Mouse (Mus musculus): ENCODE results near the gene Hk2. TPM values are rescaled to one million over a fixed set of nuclear protein-coding genes. Genes with fewer than 3 reads are reported as not detected.

Hk2 gene
- 100 to 1,000 TPM; 268 to 296 TPM for total RNA-seq (2021)

GRCm38 (mm10) chr6:82774321-82774764, at the start of gene Hk2:
Gene Hk2, minus strand, starts transcription at chr6:82774454.
- intact Hi-C loops (cut with DNase I): no loop called here
- peak; percentile 87 for DNase-seq (ENCODE audit: low spot score)

- intact Hi-C loops (cut with DNase I): no loop called here
- DNase-seq (ENCODE audit: low spot score): no peak
Observed at GRCm38 (mm10) chr6:82821758-82822253, 47.6 kb upstream of the Hk2 start.

GRCm38 (mm10) chr6:82820716-82821115, 46.5 kb upstream of the Hk2 start:
- no peak for DNase-seq (ENCODE audit: low spot score)
- intact Hi-C loops (cut with DNase I): no loop called here

- DNase-seq (ENCODE audit: low spot score): no peak
Observed at GRCm38 (mm10) chr6:82814821-82815220, 40.6 kb upstream of the Hk2 start.

GRCm38 (mm10) chr6:82807984-82808700, 33.9 kb upstream of the Hk2 start:
- intact Hi-C loops (cut with DNase I): no loop called here
- no peak for DNase-seq (ENCODE audit: low spot score)

More at GRCm38 (mm10) chr6:82814821-82815220, 40.6 kb upstream of the Hk2 start:
- intact Hi-C loops (cut with DNase I): no loop called here

GRCm38 (mm10) chr6:82806971-82807370, 32.7 kb upstream of the Hk2 start:
- no peak for DNase-seq (ENCODE audit: low spot score)
- intact Hi-C loops (cut with DNase I): no loop called here

- intact Hi-C loops (cut with DNase I): no loop called here
- no peak for DNase-seq (ENCODE audit: low spot score)
Observed at GRCm38 (mm10) chr6:82806503-82806902, 32.2 kb upstream of the Hk2 start.

- no peak for DNase-seq (ENCODE audit: low spot score)
- intact Hi-C loops (cut with DNase I): no loop called here
Observed at GRCm38 (mm10) chr6:82805894-82806293, 31.6 kb upstream of the Hk2 start.

GRCm38 (mm10) chr6:82804984-82805383, 30.7 kb upstream of the Hk2 start:
- DNase-seq (ENCODE audit: low spot score): no peak
- intact Hi-C loops (cut with DNase I): no loop called here

GRCm38 (mm10) chr6:82798202-82798737, 24.0 kb upstream of the Hk2 start:
- no peak for DNase-seq (ENCODE audit: low spot score)
- intact Hi-C loops (cut with DNase I): no loop called here

GRCm38 (mm10) chr6:82797300-82797839, 23.1 kb upstream of the Hk2 start:
- no peak for DNase-seq (ENCODE audit: low spot score)
- intact Hi-C loops (cut with DNase I): no loop called here

- intact Hi-C loops (cut with DNase I): no loop called here
- DNase-seq (ENCODE audit: low spot score): no peak
Observed at GRCm38 (mm10) chr6:82790864-82791263, 16.6 kb upstream of the Hk2 start.

- intact Hi-C loops (cut with DNase I): no loop called here
- DNase-seq (ENCODE audit: low spot score): no peak
Observed at GRCm38 (mm10) chr6:82783906-82784305, 9.7 kb upstream of the Hk2 start.

GRCm38 (mm10) chr6:82780802-82781393, 6.6 kb upstream of the Hk2 start:
- no peak for DNase-seq (ENCODE audit: low spot score)
- intact Hi-C loops (cut with DNase I): no loop called here

- intact Hi-C loops (cut with DNase I): no loop called here
- no peak for DNase-seq (ENCODE audit: low spot score)
Observed at GRCm38 (mm10) chr6:82780369-82780768, 6.1 kb upstream of the Hk2 start.

GRCm38 (mm10) chr6:82777124-82777654, 2.9 kb upstream of the Hk2 start:
- intact Hi-C loops (cut with DNase I): no loop called here
- DNase-seq (ENCODE audit: low spot score): no peak

- intact Hi-C loops (cut with DNase I): no loop called here
- no peak for DNase-seq (ENCODE audit: low spot score)
Observed at GRCm38 (mm10) chr6:82775386-82775785, 1.1 kb upstream of the Hk2 start.

GRCm38 (mm10) chr6:82773261-82774131, 758 bp downstream of the Hk2 start:
- intact Hi-C loops (cut with DNase I): loop anchor here (1.0 kb wide), 1 partner anchor 33 kb away; no protein-coding TSS in a partner anchor
- no peak for DNase-seq (ENCODE audit: low spot score)

- no peak for DNase-seq (ENCODE audit: low spot score)
- intact Hi-C loops (cut with DNase I): loop anchor here (1.0 kb wide), 1 partner anchor 32 kb away; no protein-coding TSS in a partner anchor
Observed at GRCm38 (mm10) chr6:82772451-82773101, 1.7 kb downstream of the Hk2 start.

All from heart, postnatal 25 days (tissue).